Mouse (Mus musculus) testis, postnatal 14 days (tissue): Measurements from ENCODE around the gene Cdh13.

ENCODE experiments used
- DNase-seq: peaks from one replicate; pipeline ENCODE4 v3.0.0; 2021; ENCODE audit warnings: low spot score

Cdh13 gene

DNA sequence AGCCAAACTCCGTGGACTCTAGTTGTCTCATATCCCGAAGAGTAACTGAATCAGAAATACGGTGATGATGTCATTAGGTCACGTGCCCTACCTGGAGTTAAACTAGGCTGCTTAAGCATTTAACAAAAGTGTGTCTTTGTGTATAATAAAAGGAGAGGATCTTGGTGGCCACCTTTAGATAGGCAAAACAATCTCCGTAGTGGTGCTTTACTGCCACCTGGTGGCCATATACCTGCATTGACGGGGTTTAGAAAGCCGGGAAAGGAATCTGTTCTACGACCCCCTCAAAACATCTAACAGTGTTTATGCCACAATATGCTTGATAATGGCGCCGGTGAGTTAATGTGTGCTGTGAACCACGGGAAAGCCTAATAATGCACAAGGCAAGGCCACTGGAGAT lies 781.0 kb downstream of the Cdh13 start:
- no peak for DNase-seq

DNA sequence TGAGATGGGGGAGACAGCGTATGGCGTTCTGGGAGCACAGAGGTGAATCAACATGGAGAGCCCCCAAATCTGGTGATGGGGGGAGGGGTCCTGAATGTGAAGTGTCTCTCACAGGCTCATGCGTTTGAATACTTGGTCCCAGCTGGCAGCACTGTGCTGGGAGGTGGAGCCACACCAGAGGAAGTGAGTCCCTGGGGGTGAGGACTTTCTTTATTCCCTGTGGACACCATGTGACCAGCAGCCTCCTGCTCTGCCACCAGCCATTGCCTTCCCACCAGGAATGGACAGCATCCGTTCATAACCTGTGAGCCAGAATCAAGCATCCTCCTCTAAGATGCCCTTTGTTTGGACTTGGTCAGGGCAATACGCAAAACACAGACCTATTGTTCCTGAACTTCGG lies 788.8 kb downstream of the Cdh13 start:
- DNase-seq: no peak

DNA sequence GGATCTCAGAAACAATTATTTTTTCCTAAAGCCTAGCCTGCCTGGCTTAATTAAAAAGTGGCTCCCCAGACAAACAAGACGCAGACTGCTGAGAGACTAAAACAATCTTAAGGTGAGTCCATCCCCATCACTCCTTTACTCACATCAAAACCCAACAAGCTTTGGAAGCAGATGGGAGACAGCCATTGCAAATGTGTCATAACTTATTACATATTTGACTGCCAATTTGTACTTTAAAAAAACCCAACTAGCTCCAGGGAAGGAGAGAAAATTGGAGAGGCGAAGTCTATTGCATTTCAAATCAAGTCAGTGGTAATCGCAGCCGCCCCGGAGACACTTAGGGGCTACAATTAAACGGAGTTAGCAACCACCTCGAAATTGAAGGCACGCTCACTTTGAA lies 801.5 kb downstream of the Cdh13 start:
- DNase-seq: no peak

DNA sequence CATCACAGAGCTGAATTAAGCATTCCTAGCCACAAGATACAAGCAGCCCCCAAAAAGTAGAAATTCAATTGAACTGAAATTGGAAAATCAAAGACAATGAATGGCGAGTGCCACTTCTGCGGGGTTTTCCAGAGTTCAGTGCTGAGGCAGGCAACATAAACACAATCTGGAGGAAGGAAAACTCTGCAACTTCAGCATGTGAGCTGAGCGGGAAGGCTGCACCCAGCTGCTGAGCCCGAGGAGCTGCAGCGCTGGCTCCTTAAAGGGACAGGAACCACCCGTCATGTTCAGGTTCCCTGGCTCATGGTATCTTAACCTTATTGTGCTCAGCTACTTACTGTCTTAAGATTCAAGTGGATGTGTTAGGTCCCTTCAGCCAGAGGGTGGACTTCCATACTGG lies 814.7 kb downstream of the Cdh13 start:
- DNase-seq: no peak

DNA sequence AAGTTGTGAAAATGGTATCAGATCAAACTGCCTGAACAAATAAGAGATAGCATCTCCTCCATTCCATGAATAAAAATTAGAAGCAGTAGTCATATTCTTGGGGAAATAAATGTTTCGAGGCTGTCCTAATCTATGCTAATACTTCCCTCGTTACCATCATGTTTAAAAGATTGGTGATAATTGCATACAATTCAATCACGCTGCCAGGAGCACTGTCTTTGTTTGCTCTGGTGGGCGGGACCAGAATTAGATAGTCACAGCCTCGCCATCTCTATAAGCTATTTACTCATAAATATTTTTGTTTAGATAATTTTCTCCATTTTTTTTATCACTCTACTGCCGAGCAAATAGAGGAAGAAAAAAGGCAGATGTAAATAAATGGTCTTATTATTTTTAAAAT lies 819.3 kb downstream of the Cdh13 start:
- no peak for DNase-seq

DNA sequence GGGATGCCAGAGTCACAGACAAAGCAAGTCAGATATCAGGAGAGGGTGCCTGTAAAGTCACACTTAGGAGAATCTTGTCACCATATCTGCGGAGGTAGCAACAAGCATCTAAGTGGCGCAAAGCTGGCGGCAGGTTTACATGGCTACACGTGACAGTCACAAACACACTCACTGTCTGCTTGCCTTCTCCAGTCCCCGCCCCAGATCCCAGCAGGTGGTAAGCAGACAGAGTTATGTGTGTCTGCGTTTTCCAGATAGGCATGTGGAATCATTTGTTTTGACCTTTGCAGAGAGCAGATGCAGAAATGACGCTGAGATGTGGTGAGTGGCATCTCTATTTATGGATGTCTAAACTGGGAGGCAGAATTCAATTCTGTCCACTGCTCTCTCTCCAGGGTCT lies 826.1 kb downstream of the Cdh13 start:
- no peak for DNase-seq

DNA sequence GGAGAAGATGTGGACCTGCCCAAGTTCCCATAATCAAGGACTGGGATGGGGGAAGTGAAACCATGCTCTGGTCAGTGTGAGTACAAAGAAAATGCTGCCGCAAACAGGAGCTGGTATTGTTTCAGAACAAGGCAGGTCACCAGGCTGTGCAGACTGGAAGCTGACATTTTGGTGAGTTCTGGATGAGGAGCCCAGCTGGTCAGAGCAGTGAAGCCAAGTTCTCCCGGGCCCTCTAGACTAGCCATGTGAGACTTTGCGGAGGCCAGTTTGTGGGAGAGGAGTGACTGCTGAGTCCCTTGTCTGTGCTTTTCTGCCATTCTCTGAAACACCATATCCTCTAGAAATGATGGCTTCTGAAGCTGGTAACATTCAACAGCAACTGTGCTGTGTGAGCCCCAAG lies 829.3 kb downstream of the Cdh13 start:
- DNase-seq: no peak

DNA sequence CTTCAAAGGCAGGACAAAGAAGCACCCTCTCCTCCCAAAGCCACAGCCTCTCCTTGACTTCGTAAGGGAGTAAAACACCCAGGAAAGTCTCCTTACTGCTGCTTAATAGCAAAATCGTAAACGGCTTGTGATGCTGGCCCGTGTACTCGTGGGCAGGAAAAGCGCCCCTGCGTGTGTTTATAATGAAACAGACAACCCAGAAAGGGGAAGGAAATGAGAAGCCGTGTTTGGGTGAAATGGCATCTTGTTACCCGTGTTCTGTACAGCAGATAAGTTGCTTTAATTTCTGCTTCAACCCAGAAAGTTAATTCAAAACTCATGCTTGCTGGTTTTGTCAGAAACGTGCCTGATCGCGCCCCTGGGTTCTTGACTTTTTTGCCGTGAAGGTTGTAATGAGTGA lies 837.7 kb downstream of the Cdh13 start:
- no peak for DNase-seq

DNA sequence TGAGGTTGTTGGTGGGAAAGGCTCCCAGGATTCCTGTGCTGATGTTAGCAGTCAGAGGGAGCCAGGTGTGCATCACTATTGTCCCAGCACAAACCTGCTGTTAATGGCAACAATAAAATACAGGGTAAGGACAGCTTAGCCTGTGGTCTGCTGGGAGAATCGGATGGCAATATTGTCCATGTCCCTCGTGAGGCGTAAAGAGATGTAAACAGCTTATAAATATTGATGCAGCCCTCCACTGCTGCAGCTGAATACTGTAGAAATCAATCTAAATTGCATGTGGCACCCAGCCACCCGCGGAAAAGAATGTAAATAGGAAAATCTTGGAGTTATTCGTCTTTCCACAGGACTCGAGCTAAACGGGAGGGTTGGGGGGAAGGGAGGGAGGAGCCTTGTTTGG lies 844.3 kb downstream of the Cdh13 start:
- no peak for DNase-seq

DNA sequence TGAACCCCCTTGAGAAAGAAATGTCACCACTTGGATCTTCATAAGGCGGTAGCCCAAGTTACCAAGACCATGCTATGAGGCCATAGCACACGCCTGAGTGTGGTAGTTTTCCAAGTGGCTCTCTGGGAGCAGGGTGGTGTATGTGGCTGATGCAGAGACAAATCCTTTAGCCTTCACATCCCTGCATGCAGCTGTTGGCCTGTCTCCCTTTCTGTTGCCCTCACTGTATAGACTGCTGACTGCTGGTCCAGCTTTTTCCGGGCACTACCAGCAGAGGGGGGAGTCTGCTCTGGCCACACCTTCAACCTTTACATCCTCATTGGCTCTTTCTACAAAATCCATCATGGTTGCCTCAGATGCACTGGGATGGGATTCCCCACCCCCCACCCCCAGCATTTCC lies 844.7 kb downstream of the Cdh13 start:
- no peak for DNase-seq

DNA sequence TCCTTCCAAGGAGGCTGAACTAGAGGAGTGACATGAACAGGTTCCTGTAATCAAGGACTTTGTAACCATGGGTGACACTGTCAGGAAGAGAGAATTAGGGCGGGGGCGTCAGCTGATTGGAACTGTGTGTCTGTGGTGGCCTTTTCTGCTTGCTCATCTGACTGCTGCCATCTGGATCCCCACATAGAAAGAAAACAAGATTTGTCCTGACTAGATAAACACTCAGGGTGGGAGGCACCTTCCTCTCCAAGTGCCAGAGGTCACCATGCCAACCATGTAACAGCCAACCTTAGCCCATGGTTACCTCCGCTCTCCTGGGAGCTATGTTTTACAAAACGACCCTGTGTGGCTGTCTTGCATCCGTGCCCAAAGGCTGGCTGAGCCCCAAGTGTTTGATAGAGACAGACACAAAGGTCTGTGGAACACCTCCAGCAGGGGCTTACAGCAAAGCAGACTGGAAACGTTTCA lies 873.0 kb downstream of the Cdh13 start:
- DNase-seq: no peak

DNA sequence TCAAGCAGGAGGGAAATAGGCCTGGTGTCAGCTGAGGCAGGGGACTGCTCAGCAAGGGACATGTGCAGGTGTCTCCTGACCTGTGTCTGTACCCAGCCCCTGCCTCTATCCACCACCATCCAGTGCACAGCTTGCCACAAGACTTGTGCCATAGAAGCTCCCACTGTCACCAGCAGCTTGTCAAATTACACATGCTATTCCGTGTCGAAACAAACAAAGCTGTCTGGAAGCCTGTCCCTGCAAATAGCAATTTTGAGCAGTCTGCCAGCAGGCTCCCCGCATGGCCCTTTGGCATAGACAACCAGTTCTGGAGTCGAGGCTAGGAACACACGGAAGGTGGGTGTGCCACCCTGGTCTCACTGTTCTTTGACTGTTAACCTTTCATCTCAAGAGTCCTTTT lies 875.1 kb downstream of the Cdh13 start:
- no peak for DNase-seq

DNA sequence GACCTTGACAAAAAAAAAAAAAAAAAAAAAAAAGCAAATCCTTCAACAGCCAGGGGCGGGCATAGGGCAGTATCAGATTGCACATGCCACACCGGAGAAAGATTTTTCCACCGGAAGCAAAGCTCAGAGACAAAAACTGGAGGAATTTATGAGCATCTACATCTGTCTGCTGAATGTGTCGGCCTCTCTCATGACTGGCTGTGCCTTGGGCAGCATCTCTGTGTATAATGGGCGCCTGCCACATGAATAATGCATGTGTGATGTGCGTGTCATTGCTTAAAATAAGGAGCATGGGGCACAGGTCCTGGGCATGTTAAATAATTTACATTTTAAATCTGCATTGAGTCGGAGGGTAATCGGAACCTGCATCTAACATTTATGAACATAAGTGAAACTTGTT lies 876.3 kb downstream of the Cdh13 start:
- no peak for DNase-seq

DNA sequence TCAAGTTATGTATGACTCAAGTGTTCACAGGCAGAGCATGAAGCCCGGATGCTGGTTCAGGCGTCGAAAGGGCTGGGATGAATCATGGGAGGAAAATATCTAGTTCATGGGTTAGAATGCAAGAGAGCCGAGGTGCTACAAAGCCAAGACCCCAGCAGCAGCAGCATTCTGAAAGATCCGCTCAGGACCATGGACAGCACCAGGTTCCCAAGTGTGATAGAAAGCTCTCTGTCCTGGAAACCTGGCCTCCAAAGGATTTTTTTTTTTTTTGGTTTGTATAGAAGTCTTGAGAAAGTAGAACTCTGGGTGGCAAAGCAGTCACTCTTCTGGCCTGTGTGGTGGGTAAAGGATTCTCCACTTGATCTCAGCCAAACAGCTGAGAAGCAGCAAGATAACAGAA lies 880.5 kb downstream of the Cdh13 start:
- DNase-seq: no peak

DNA sequence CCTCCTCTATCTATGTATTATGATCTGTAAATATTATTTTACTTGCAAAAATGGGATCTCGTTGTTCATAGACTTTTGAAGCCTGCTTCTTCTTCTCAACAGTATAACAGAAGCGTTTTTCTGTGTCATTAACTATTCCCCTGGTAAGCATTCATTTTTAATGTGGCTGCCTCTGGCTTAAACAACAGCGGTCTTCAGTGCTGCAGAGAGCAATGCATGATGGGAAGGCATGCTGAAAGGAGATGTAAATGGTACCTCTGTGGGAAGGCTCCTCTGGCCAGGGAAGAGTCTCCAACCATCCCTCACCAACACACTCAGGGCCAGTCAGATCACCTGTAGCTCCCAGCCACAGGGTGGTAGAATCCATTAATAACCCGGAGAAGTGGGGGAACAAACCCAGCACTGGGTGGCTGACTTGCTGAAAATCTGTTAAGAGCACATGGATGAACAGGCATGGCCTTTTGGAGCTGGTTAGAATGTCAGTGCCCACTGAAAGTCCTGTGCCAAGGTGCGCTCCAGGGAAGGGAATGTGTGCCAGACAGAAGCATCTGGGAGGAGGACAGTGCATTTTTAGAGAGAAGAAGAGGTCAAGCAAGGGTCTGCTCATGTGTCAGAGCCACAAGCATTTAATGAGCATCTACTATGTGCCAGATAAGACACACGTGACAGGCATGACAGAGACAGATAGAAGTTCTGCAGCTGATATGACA lies 893.8 kb downstream of the Cdh13 start:
- no peak for DNase-seq

DNA sequence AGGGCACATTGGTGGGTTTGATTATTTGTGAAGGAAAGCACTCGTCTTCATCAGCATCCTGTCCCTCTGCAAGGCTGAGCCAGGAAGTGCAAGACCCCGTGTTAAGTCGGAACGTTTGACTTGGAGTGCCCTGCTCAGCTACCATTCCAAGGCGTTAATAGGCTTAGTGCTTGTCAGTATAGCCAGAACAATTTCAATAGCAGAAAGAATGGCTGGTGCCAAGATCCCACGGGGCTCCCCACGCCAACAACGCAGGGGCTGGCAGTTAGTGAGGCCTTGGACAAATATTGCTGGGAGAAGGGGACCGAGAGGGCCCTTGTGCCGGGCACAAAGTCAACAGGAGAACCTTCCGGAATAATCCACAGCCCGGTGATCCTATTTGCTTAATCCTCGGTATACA lies 897.1 kb downstream of the Cdh13 start:
- DNase-seq: no peak

DNA sequence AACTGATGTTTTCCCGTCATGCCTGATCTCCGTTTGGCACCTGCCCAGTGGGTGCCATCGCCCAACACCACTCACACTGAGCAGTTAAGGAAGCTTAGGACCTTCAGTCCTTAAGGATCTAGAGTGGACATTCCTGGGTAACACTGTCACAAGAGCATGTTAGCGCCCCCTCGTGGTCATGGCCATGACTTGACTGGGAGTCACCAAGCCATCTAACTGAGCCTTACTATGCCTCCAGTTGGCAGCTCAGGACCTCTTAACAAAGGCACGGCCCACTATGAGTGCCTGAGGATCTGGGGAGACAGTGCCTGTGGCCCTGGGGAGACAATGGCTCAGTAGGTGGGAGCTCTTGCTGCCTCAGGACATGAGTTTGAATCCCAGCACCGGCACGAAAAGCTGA lies 912.2 kb downstream of the Cdh13 start:
- DNase-seq: peak; percentile 10

DNA sequence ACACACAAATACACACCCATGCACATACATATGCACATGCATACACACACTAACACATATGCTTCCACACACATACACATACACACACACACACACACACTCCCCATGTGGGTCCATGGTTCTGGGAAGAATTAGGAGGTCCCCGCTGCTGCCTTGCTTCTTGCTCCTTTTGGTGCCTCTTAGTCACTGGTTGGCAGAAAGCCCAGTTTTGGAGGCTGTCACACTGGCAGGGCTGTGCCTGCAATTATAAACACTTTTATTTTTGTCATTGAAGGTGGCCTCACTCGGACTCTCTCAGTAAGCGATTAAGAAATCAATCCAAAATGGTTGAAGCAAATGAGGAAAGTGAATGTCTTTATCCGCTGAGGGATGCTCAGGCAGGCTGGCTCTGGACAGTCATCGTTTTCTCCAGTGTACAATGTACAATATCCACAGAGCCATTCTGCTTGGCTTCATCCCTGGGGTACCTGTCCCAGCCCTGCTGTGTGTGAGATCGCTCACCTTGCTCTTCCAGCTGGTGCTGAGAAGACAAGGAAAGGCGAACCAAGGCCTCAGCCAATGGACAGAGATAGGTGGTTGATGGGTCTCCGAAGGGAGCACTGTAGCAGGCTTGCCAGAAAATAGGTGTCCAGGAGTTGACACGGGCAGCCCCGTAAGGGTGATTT lies 913.1 kb downstream of the Cdh13 start:
- DNase-seq: no peak

DNA sequence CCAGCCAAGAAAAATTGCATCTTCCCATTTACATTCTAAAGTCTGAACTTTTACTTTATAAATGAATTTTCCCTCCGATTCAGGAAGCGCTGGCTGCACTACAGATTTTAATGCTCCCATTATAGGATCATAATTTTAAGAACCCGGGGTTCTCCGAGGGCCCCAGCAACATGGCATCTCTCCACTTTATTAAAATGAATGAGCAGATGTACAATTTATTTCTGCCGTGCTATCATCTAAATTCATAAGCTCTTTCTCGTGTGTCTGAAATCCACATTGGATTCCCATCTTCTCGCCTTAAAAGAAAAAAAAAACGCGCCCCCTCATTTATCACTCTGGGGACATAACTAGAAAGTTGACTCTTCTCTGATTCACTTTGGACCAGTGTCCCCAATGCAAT lies 925.0 kb downstream of the Cdh13 start:
- DNase-seq: no peak

DNA sequence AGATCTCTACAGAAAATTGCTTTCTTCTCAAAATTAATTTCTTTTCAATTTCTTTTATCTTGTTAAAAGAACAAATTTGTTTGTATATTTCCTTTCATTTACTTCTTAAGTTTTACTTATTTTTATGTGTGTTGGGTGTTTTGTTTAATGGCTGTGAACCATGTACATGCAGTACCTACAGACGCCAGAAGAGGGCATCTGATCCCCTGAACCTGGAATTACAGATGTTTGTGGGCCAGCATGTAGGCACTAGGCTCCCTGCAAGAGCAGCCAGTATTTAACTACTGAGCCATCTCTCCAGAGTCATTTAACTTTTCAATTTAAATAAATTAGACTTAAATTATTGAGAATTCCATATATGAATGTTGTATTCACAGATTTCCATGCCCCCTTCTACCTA lies 941.0 kb downstream of the Cdh13 start:
- no peak for DNase-seq

DNA sequence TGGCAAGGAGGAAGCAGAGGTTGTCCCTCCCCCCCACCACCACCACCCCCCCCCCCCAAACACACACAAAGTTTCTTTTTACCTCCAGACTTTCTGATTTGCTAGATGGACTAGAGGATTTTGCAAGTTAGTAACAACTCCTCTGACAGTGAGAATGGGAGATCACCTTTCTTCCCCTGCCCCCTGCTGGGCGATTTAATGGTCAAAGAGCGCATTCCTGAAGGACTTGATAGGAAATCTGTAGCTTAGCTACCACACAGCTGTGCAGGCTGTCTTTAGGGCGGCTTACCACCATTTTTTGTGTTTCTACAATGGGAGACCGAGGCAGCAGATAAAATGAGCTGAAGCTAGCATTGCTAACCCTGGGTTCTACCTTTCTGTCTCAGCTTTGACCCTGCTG lies 961.6 kb downstream of the Cdh13 start:
- DNase-seq: peak; percentile 67

DNA sequence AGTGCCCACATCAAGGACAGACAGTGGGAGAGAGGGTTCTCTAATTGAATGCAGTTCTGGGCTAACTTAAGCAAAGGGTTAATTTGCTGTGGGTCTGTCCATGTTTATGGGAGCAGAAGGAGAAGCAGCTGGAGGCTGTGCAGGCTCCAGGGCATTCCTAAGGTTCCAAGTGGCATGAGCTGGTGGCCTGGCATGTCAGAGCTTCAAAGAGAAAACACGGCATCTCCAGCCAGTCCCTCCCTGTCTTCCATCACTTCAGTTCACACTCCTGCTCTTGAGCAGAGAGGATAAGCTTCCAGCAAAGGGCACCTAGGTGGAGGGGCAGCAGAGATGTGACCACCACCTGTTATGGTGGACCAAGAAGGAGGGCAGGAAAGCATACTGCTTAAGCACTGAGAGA lies 962.1 kb downstream of the Cdh13 start:
- no peak for DNase-seq

DNA sequence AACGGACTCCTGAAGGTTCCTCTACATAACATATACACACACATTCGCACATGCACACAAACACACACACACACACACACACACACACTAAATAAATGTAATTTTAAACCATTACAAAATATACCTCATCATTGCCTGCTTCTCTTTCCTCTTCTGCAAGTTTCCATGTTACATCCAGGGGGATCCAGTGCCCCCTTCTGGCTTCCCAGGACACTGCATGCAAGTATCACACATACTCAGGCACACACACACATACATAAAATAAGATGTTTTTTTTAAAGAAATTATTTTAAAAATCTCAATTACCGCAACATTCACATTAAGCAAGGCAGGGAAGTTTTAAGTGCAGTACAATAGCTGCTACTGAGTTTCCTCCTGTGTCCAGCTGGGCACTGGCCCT lies 970.8 kb downstream of the Cdh13 start:
- no peak for DNase-seq

DNA sequence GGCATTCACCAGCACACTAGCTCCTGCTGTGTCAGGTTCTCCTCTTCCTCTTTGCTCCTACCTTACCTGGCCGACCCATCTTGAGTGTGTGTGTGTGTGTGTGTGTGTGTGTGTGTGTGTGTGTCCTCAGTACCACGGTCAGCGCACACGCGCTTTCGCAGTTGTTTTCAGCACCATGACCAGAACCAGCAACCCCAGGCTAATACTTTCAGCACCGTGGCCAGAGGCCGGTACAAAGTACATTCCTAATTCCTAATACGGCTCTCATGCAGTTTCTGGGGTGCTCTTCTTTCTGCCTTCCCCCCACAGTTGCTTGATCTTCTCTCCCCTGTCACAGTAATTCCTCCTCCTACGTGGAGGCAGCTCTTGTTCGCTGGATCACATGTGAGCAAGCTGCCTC lies 975.1 kb downstream of the Cdh13 start:
- peak; percentile 10 for DNase-seq
